Mouse (Mus musculus): Measurements from ENCODE around the gene Atxn7l1.

GRCm38 (mm10) chr12:33253206-33253605, 105.7 kb downstream of the Atxn7l1 start:
- no peak for TF ChIP-seq POLR2A (IDR thresholded peaks at IDR 0.05; ENCODE audit: borderline replicate concordance, extremely low read depth, low read depth, low read length)
- TF ChIP-seq CTCF (IDR thresholded peaks at IDR 0.05; ENCODE audit: insufficient read depth, low read length): no peak

All from lung, adult 2 months (tissue).